Mouse (Mus musculus): ENCODE measurements around the gene Ptdss2. TPM values are rescaled to one million over a fixed set of nuclear protein-coding genes. Genes with fewer than 3 reads are reported as not detected.
A peak's percentile ranks its signal among the peaks of the same experiment; 100 is the strongest.

Gene Ptdss2
- polyA plus RNA-seq, 1 experiment from 2014 or later = 85.5 TPM

DNA sequence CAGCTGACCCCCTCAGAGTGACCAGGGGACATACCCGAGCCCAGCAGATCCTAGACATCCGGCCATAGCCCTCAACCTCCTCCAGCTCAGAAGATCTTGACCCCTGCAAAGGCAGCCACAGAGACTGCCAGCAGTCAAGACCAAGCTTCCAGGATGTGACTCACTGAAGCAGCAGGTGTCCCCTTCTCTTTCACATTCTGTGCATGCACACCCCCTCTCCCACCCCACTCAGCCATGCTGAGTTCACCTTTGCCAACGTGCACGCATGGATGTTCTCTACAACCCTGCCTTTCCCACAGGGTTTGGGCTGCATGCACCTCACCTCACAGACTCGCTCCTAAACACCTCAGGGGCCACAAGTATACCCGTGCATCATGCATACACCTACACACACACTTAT, 26.2 kb upstream of the Ptdss2 start:
- no peaks in the 10 kb centered on the region for H3K9me3 ChIP-seq
- H3K4me2 ChIP-seq (replicated peaks) = peak overlapping the region; percentile 7; the same call in 1 of the 2 replicates
- no peaks in the 10 kb centered on the region for H3K36me3 ChIP-seq
- H3K27ac ChIP-seq = no peak overlapping the region
- WGBS = 73% methylated on average over 6 of the region's 6 CpGs
- H3K4me3 ChIP-seq = no peak overlapping the region
- H3K27me3 ChIP-seq = peaks cover 56% of the 10 kb centered on the region
- no peak for ATAC-seq (ENCODE audit: low FRiP score, low read depth)
- H3K4me1 ChIP-seq = peaks cover 21% of the 10 kb centered on the region
- H3K9ac ChIP-seq = no peak overlapping the region

- Histone ChIP-seq H3K4me1 (peaks cover 21% of the 10 kb centered on the region), H3K27me3 (peaks cover 56% of the 10 kb centered on the region), H3K4me3 (no peak overlapping the region), H3K4me2 (replicated peaks) (peak overlapping the region; percentile 7; the same call in 1 of the 2 replicates), H3K36me3 (no peaks in the 10 kb centered on the region), H3K9me3 (no peaks in the 10 kb centered on the region), H3K9ac (no peak overlapping the region), H3K27ac (no peak overlapping the region)
- no peak for ATAC-seq (ENCODE audit: low FRiP score, low read depth)
- 48% methylated on average over 6 of the region's 6 CpGs for WGBS
Observed at GRCm38 (mm10) chr7:141096649-141097056, 25.5 kb upstream of the Ptdss2 start.

- Histone ChIP-seq H3K9ac (no peak overlapping the region), H3K4me3 (no peak overlapping the region), H3K4me2 (replicated peaks) (no peak overlapping the region), H3K27me3 (peaks cover 56% of the 10 kb centered on the region), H3K9me3 (no peaks in the 10 kb centered on the region), H3K27ac (no peak overlapping the region), H3K4me1 (peaks cover 19% of the 10 kb centered on the region), H3K36me3 (no peaks in the 10 kb centered on the region)
- ATAC-seq (ENCODE audit: low FRiP score, low read depth) = no peak
- 78% methylated on average over 5 of the region's 5 CpGs for WGBS
Observed at GRCm38 (mm10) chr7:141097177-141097576, 25.0 kb upstream of the Ptdss2 start.

- Histone ChIP-seq H3K27ac (no peak within 1 kb of the TSS), H3K4me3 (peak within 1 kb of the TSS; percentile 47), H3K9ac (peak within 1 kb of the TSS; percentile 58), H3K36me3 (no peaks in the 10 kb centered on the region), H3K27me3 (peaks cover 59% of the 10 kb centered on the region), H3K9me3 (no peaks in the 10 kb centered on the region), H3K4me2 (replicated peaks) (peak within 1 kb of the TSS; percentile 74), H3K4me1 (peaks cover 11% of the 10 kb centered on the region)
- no peak for ATAC-seq (ENCODE audit: low FRiP score, low read depth)
- WGBS = under 1% methylated on average over 56 of the region's 56 CpGs
Observed at GRCm38 (mm10) chr7:141099911-141100691, 22.1 kb upstream of the Ptdss2 start, which contains the start of gene Sigirr. Sigirr (minus strand) TSS chr7:141100572.

- WGBS = 65% methylated on average over 3 of the region's 3 CpGs
- no peak for ATAC-seq (ENCODE audit: low FRiP score, low read depth)
- Histone ChIP-seq H3K27me3 (peaks cover 51% of the 10 kb centered on the region), H3K9ac (no peak overlapping the region), H3K9me3 (no peaks in the 10 kb centered on the region), H3K4me3 (no peak overlapping the region), H3K4me2 (replicated peaks) (no peak overlapping the region), H3K27ac (no peak overlapping the region), H3K4me1 (peaks cover 11% of the 10 kb centered on the region), H3K36me3 (no peaks in the 10 kb centered on the region)
Observed at GRCm38 (mm10) chr7:141103161-141103560, 19.0 kb upstream of the Ptdss2 start.

GRCm38 (mm10) chr7:141115874-141116273, 6.3 kb upstream of the Ptdss2 start:
- H3K27me3 ChIP-seq = peaks cover 21% of the 10 kb centered on the region
- peaks cover 3% of the 10 kb centered on the region; the same call in 1 of the 2 replicates for H3K4me1 ChIP-seq
- ATAC-seq (ENCODE audit: low FRiP score, low read depth) = no peak
- no peak overlapping the region for H3K4me3 ChIP-seq
- H3K9me3 ChIP-seq = no peaks in the 10 kb centered on the region
- H3K4me2 ChIP-seq (replicated peaks) = no peak overlapping the region
- no peak overlapping the region for H3K9ac ChIP-seq
- H3K36me3 ChIP-seq = no peaks in the 10 kb centered on the region
- H3K27ac ChIP-seq = no peak overlapping the region
- 85% methylated on average over 9 of the region's 9 CpGs for WGBS

- no peaks in the 10 kb centered on the region for H3K9me3 ChIP-seq
- H3K36me3 ChIP-seq = no peaks in the 10 kb centered on the region
- H3K27me3 ChIP-seq = peaks cover 21% of the 10 kb centered on the region
- peaks cover 7% of the 10 kb centered on the region; the same call in 1 of the 2 replicates for H3K4me1 ChIP-seq
- H3K4me3 ChIP-seq = peak within 1 kb of the TSS; percentile 1; the same call in 1 of the 2 replicates
- no peak for ATAC-seq (ENCODE audit: low FRiP score, low read depth)
- 12% methylated on average over 8 of the region's 9 CpGs for WGBS
- peak within 1 kb of the TSS; percentile 43; the same call in 1 of the 2 replicates for H3K9ac ChIP-seq
- H3K27ac ChIP-seq = no peak within 1 kb of the TSS
- H3K4me2 ChIP-seq (replicated peaks) = peak within 1 kb of the TSS; percentile 45
Observed at GRCm38 (mm10) chr7:141117636-141118035, 4.5 kb upstream of the Ptdss2 start, which contains the start of gene Ano9. Ano9 (minus strand) TSS chr7:141117806.

- Histone ChIP-seq H3K4me2 (replicated peaks) (no peak overlapping the region), H3K9me3 (no peaks in the 10 kb centered on the region), H3K27ac (no peak overlapping the region), H3K36me3 (no peaks in the 10 kb centered on the region), H3K9ac (no peak overlapping the region), H3K4me3 (no peak overlapping the region), H3K4me1 (peaks cover 7% of the 10 kb centered on the region), H3K27me3 (peaks cover 21% of the 10 kb centered on the region)
- 70% methylated on average over 3 of the region's 3 CpGs for WGBS
- ATAC-seq (ENCODE audit: low FRiP score, low read depth) = no peak
Observed at GRCm38 (mm10) chr7:141119487-141119886, 2.7 kb upstream of the Ptdss2 start.

GRCm38 (mm10) chr7:141120605-141121004, 1.6 kb upstream of the Ptdss2 start:
- H3K36me3 ChIP-seq = no peaks in the 10 kb centered on the region
- no peaks in the 10 kb centered on the region for H3K9me3 ChIP-seq
- peaks cover 21% of the 10 kb centered on the region for H3K27me3 ChIP-seq
- peaks cover 7% of the 10 kb centered on the region for H3K4me1 ChIP-seq
- H3K27ac ChIP-seq = no peak overlapping the region
- 90% methylated on average over 3 of the region's 3 CpGs for WGBS
- no peak overlapping the region for H3K9ac ChIP-seq
- H3K4me3 ChIP-seq = no peak overlapping the region
- H3K4me2 ChIP-seq (replicated peaks) = no peak overlapping the region
- ATAC-seq (ENCODE audit: low FRiP score, low read depth) = no peak

DNA sequence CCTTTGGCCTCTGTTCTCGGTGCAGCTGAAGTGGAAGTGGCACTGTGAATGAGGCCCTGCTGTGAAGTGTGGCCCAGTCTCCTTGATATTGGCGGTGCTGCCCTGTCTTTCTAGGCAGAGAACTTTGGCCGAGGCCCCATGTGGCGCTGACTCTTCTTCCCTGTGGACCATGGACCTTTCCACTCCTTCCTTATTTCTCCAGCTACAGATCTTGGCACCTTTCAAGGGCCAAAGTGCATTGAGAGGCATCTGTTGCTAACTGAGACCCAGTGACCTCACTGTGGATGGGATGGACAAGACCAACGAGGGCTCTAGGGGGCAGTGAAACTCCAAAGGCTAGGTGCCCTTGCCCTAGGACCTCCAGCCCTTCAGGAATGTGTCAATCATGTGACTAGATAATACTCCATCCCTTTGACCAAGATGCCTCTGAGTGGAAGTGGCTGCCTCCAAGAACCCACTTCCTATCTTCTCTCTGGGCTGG, 1.1 kb upstream of the Ptdss2 start:
- 82% methylated on average over 5 of the region's 5 CpGs for WGBS
- no peak overlapping the region for H3K4me3 ChIP-seq
- H3K27ac ChIP-seq = no peak overlapping the region
- no peak for ATAC-seq (ENCODE audit: low FRiP score, low read depth)
- H3K4me1 ChIP-seq = peaks cover 7% of the 10 kb centered on the region
- H3K36me3 ChIP-seq = no peaks in the 10 kb centered on the region
- no peak overlapping the region for H3K9ac ChIP-seq
- peaks cover 21% of the 10 kb centered on the region for H3K27me3 ChIP-seq
- H3K9me3 ChIP-seq = no peaks in the 10 kb centered on the region
- no peak overlapping the region for H3K4me2 ChIP-seq (replicated peaks)

- 1% methylated on average over 29 of the region's 29 CpGs for WGBS
Observed at GRCm38 (mm10) chr7:141122689-141123516, 721 bp downstream of the Ptdss2 start.

DNA sequence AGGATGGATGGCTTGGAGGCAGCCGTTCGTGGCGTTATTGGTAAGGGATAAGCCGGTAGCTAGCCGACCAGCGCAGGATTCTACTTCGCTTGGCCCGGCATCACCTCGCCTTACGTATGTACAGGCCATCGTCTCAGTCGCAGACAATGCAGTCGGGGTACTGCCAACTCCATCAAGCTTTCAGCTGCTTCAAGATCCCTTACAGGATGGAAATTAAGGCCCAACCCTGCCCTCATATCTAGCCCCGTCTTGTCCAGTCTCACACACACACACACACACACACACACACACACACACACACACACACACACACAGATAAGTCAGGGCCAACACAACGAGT, 1.3 kb downstream of the Ptdss2 start:
- Histone ChIP-seq H3K27me3 (no peaks in the 10 kb centered on the region), H3K36me3 (no peaks in the 10 kb centered on the region), H3K4me3 (peak overlapping the region; percentile 60), H3K27ac (peak overlapping the region; percentile 83), H3K4me2 (replicated peaks) (peak overlapping the region; percentile 76), H3K9ac (peak overlapping the region; percentile 76), H3K4me1 (peaks cover 4% of the 10 kb centered on the region), H3K9me3 (no peaks in the 10 kb centered on the region)
- WGBS = 2% methylated on average over 15 of the region's 15 CpGs
- ATAC-seq (ENCODE audit: low FRiP score, low read depth) = no peak

More at GRCm38 (mm10) chr7:141122689-141123516, 721 bp downstream of the Ptdss2 start:
- peak overlapping the region; percentile 60 for H3K4me3 ChIP-seq
- no peaks in the 10 kb centered on the region for H3K36me3 ChIP-seq
- H3K4me2 ChIP-seq (replicated peaks) = peak overlapping the region; percentile 76
- peak overlapping the region; percentile 83 for H3K27ac ChIP-seq
- H3K9ac ChIP-seq = peak overlapping the region; percentile 76
- no peaks in the 10 kb centered on the region for H3K9me3 ChIP-seq
- ATAC-seq (ENCODE audit: low FRiP score, low read depth) = peak; percentile 99
- peaks cover 4% of the 10 kb centered on the region for H3K4me1 ChIP-seq
- H3K27me3 ChIP-seq = peaks cover 5% of the 10 kb centered on the region; the same call in 1 of the 2 replicates

All from limb, embryonic 13.5 days (tissue).